Mouse (Mus musculus) right cerebral cortex, adult 18-20 months (tissue): ENCODE measurements around the gene Gm609.
"Not testable (repeated sequence)": the region's sequence is repeated elsewhere in the genome, so short reads cannot be mapped to it uniquely, and the experiment has no call there.

Source experiments
- DNase-seq: peaks from one replicate; pipeline ENCODE4 v3.0.0; 2022; ENCODE audit warnings: mixed read lengths

Gm609 gene

GRCm38 (mm10) chr16:45492927-45493326 lies at the start of gene Gm609:
Gm609 (minus strand) TSS chr16:45492969.
- no peak for DNase-seq

GRCm38 (mm10) chr16:45542108-45542507 lies 49.3 kb upstream of the Gm609 start:
- no peak for DNase-seq

DNA sequence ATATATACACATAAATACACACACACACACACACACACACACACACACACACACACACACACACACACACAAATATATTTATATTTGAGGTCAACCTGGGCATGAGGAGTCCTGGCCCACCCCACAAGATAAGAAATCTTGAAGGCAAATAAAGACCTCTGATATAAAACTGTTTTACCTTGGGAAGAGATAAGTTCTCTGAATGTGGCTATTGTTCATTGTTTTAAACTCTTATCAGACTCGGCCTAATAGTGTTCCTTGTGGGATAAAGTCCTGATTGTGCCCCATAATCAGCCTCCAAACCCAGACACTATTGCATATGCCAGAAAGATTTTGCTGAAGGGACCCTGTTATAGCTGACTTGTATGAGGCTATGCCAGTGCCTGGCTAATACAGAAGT lies 45.6 kb upstream of the Gm609 start:
- not testable (repeated sequence) for DNase-seq

DNA sequence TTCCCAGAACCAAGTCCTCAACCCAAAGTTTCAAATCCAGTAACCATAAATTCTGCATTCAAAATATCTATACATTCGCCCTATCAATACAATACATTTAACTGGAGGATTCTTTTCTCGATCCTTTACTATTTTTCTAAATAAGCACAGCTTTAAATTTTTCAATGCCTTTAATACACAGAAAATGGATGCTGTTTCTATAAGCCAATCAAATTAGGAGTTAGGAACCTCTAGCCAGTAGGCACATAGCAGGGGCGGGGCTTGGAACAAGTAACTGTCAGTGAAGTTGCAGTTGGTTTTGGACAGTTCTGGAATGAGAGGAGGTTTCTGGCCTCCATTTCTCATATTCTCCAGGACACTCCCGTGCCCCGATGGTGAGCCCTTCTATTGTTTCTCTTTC lies 42.2 kb upstream of the Gm609 start, which contains the start of gene Slc9c1:
Gene Slc9c1 (plus strand): TSS at position 301 of the 400 bp plus-strand sequence.
- no peak for DNase-seq

GRCm38 (mm10) chr16:45531950-45532349 lies 39.2 kb upstream of the Gm609 start, which contains the start of gene Gm17783:
Gm17783 (minus strand) TSS chr16:45532050.
- DNase-seq = no peak

- DNase-seq = no peak
Observed at GRCm38 (mm10) chr16:45525551-45525950, 32.8 kb upstream of the Gm609 start.

- no peak for DNase-seq
Observed at GRCm38 (mm10) chr16:45495326-45495725, 2.6 kb upstream of the Gm609 start.

DNA sequence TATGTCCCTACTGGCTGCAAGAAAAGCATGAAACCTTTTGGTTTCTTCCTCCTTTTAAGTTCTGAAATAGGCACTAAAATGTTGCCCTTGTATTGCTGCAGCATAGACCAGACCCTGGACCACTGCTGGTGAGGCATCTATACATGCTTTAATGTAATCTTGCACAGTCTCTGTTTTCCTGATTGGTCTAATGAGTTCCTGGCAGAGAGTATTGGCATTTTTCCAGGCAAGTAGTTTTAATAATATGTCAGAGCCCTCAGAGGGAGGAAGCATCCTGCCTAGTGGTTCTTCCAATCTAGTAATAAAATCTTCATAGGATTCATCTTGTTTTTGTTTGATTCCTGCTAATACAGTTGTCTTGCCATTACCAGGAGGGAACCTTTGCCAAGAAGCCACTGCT lies 15.8 kb downstream of the Gm609 start:
- no peak for DNase-seq

DNA sequence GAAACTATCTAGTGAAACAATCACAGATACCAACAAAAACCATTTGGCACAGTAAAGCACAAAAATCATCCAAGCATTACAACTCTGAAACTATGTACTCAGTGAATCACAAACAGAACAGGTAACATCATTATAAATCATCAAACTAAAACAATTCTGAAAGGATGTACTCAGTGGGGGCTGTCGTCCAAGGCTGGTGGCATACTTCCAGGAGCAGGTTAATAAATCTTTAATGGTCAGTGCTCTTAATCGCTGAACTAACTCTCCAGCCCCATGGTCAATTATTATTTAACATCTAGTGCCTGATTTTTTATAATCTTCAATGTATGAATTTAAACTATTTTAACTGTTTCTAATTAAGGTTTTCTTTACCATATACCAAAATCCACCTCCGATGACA lies 20.9 kb downstream of the Gm609 start:
- not testable (repeated sequence) for DNase-seq

DNA sequence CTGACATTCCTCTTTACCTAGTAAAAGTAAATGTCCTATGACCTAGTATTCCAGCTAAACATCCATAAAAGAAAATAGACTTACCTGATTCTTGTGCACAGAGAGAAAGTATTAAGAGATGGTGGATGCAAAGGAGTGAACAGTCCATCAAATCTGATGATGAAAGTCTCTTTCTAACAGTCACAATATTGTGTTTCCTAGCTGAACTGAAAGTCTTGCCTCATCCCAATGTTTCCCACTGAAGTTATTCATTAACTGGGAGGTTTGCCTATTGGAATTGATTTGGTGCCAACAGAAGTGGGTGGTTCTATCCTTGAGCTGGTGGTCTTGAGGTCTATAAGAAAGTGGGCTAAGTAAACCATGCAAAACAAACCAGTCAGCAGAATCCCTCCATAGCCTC lies 38.0 kb downstream of the Gm609 start:
- DNase-seq = no peak

GRCm38 (mm10) chr16:45437230-45437739 lies 55.5 kb downstream of the Gm609 start:
- no peak for DNase-seq

GRCm38 (mm10) chr16:45435591-45435990 lies 57.2 kb downstream of the Gm609 start:
- DNase-seq = no peak

DNA sequence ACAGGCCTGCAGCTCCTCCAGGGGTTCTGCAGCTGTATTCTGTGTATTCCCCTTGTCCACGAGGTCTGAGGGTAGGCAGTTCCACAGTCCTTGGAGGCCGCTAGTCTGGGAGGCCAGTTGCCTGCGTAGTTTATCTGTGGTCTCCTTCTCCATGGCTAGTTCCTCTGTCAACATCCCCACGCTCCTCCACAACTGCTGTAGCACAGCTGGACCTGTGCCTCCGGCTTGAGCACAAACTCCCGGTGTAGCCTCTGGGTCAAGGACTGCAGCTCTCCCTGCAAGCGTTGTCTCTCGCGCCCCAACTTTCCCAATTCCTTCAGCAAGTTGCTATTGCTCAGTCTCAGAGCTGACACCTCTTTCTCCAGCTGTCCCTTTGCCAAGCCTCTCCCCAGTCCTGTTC lies 65.1 kb downstream of the Gm609 start:
- no peak for DNase-seq

GRCm38 (mm10) chr16:45413497-45413896 lies 79.3 kb downstream of the Gm609 start:
- DNase-seq = no peak

- DNase-seq = not testable (repeated sequence)
Observed at GRCm38 (mm10) chr16:45409064-45409446, 83.7 kb downstream of the Gm609 start.

- peak; percentile 60 for DNase-seq
Observed at GRCm38 (mm10) chr16:45408425-45409063, 84.2 kb downstream of the Gm609 start, which contains the start of gene Cd200. Cd200 (minus strand) TSS chr16:45409053.

DNA sequence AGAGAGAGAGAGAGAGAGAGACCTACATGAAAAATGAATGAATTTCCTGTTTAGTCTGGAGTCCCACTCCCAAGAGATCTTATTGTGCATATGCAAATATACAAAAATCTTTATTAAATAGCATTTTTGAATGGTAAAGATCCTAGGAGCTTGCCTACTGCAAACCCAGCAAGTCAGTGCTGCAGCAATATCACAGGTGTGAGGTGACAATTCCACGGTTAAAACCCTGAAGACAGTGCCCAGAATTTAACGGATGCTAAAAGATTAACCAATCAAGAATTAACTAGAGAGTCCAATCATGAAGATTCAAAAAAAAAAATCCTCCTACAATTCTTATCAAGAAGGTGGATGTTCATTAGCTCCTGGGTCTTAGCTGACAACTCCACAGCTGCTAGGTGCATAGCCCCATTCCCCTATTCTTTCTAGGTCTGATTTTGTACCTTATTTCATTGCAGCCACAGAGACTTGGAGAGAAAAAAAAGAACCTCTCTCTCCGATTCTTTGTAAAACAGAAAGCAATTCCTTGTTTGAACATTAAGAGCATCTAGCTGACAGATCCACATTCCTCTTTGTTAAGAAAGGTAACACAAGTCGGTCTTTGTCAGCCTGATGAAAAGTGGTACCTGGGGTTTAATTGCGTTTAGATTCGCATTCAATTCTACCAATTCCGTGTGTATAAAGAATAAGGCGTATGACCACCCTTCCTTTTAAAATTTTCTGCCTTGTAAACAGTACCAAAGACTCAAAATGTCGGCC lies 84.9 kb downstream of the Gm609 start:
- DNase-seq = no peak

- DNase-seq = peak; percentile 14
Observed at GRCm38 (mm10) chr16:45407091-45407490, 85.7 kb downstream of the Gm609 start.

DNA sequence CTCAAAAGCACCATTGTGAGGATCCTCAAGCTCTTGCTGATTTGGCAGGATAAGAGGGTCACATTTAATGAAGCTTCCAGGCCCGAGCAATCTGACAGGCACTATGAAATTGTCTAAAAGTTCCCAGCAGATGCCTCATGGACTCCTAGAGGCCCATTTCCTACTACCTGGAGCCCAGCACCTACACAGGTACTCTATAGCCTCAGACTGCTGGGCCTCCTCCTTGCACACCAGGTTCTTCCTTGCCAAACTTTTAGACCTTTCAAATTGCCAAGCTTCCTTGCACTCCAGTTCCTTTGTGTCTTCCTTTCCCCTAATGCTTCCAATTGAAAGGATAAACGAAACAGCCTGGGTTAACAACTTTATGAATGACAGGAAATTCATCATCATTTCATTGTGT lies 89.8 kb downstream of the Gm609 start:
- DNase-seq = no peak

DNA sequence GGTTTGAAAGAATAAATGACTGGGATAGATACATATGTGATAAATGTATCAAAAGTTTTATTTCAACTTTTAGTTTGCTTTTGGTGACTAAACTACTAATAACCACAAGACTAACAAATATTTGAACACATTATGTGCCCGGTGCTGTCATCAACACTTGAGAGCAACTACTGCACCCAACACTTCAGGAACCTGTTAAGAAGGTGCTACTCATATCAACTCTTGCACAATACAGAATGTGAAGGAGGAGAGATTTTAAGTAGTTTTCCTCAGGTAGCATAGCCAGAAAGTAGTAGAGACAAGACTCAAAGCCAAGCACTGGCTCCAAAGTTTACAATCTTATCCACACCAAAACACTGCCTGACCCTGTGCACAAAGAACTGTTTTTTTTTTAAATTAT lies 90.7 kb downstream of the Gm609 start:
- DNase-seq = no peak

- DNase-seq = peak; percentile 8
Observed at GRCm38 (mm10) chr16:45399947-45400555, 92.7 kb downstream of the Gm609 start.

GRCm38 (mm10) chr16:45399411-45399810 lies 93.4 kb downstream of the Gm609 start:
- DNase-seq = no peak

DNA sequence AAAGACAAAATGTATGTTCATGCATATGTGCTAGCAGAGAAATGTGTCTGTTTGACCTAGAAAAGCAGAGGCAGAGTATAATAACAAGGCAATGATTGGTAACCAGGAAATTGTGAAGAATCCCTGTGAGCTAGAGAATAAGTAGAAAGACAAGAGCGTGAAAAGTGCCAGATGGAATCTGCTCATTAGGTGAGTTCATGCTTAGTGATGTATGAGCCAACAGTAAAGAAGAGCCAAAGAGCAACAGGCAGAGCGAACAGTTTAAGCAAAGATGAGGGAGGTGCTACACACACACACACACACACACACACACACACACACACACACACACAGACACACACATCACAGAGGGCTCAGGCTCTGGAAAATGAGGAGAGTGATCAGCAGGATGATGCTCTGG lies 95.3 kb downstream of the Gm609 start:
- no peak for DNase-seq

DNA sequence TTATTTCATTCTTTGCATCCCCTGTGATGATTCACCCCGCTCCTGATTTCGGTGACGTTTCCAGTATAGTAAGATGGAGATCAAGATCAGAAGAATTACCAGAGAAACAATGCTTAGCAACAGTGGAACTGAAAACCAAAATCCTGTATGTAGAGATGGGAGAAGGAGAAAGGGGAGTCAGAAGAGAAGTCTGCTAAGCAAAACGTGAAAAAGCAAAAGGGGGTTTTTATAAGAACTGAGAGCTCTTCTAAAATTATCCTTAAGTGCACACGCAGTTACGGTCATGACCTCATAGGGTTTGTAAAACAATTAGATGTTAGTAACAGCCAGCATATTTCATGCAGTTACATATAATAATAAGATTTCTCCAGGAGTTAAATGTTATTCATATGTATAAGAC lies 100.5 kb downstream of the Gm609 start:
- DNase-seq = no peak
